23 mouse cellular contexts compared by ENCODE assay signal in the genomic region with DNA sequence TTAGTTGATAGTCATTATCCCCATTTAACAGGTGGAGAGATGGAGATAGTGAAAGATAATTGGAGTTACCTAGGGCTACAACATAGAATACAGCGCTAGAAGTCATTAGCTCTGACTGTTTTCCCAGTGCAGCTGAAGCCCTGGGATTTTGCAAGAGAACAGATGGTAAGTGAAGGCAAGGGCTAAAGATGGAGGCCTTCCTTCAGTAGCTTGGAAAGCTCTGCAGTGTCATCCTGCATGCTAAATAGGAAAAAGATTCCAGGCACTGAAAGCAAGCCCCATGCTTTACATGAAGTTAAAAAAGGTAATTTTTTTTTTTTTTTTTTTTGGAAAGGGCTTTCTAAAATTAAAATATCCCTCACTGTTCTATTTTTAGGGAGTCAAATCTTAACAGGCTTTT.
DNase-seq lines count a peak whose midpoint lies in the region; ATAC-seq lines count a peak whose summit lies in the region.
"Had no signal": no experiment of that assay in that cellular context is flagged by ENCODE, and none has a peak within 500 bp of the region (broad histone marks: within the 10 kb centered on the region; RNA-seq: fewer than 3 reads in every experiment).

No protein-coding gene starts in this region.

- H3K4me2 ChIP-seq in forebrain, embryonic 15.5 days (replicated peaks) = no peak overlapping the region
- H3K4me2 ChIP-seq in forebrain, embryonic 12.5 days = no peak overlapping the region
- H3K4me2 ChIP-seq: embryonic facial prominence, embryonic 15.5 days; heart, embryonic 15.5 days; hindbrain, embryonic 13.5 days had no signal

- H3K4me3 ChIP-seq in forebrain, embryonic 15.5 days = no peak overlapping the region
- H3K4me3 ChIP-seq in forebrain, embryonic 12.5 days (replicated peaks) = no peak overlapping the region
- H3K4me3 ChIP-seq: embryonic facial prominence, embryonic 15.5 days; heart, embryonic 10.5 days; heart, embryonic 15.5 days; hindbrain, embryonic 13.5 days had no signal

- H3K36me3 ChIP-seq in forebrain, embryonic 15.5 days = no peaks in the 10 kb centered on the region
- H3K36me3 ChIP-seq in forebrain, embryonic 12.5 days (replicated peaks) = no peaks in the 10 kb centered on the region
- H3K36me3 ChIP-seq: embryonic facial prominence, embryonic 15.5 days; heart, embryonic 10.5 days; heart, embryonic 15.5 days; hindbrain, embryonic 13.5 days had no signal

- no peak overlapping the region for H3K9ac ChIP-seq in forebrain, embryonic 15.5 days (replicated peaks)
- H3K9ac ChIP-seq in forebrain, embryonic 12.5 days = no peak overlapping the region
- H3K9ac ChIP-seq: embryonic facial prominence, embryonic 15.5 days; heart, embryonic 15.5 days; hindbrain, embryonic 13.5 days had no signal

- 74% methylated on average over 1 of the region's 1 CpGs for WGBS in forebrain, embryonic 15.5 days
- 92% methylated on average over 1 of the region's 1 CpGs for WGBS in forebrain, embryonic 12.5 days

- ATAC-seq in forebrain, embryonic 15.5 days (replicated peaks) = 0 out of 2 replicates have a peak, but pooled peaks have one; percentile 43
- no peak for ATAC-seq in forebrain, embryonic 12.5 days (ENCODE audit: low FRiP score)
- ATAC-seq in CD4-positive, CD25-positive, alpha-beta regulatory T cell, adult 4 months = no peak
- ATAC-seq: forebrain, embryonic 16.5 days; hindbrain, postnatal 0 days had no signal

- H3K27me3 ChIP-seq in forebrain, embryonic 15.5 days = no peaks in the 10 kb centered on the region
- H3K27me3 ChIP-seq in forebrain, embryonic 12.5 days = no peaks in the 10 kb centered on the region
- H3K27me3 ChIP-seq: CH12.LX; embryonic facial prominence, embryonic 15.5 days; heart, embryonic 15.5 days; hindbrain, embryonic 13.5 days had no signal

- peak; percentile 10 for DNase-seq in layer of hippocampus, adult 11-12 months (ENCODE audit: low spot score)
- DNase-seq in layer of hippocampus, postnatal 36 days = no peak
- peak; percentile 23 for DNase-seq in right cerebral cortex, adult 18-20 months
- no peak for DNase-seq in right cerebral cortex, postnatal 4 days
- DNase-seq: adrenal gland, adult 2 months; adrenal gland, postnatal 25 days; cerebellum, adult 11 months; cerebellum, adult 8-10 months; cerebellum, postnatal 14 days; embryo, embryonic 11 days; gastrocnemius, postnatal 36 days; heart, adult 18-20 months; heart, postnatal 14 days had no signal

- no peak overlapping the region for H3K27ac ChIP-seq in forebrain, embryonic 15.5 days (replicated peaks)
- H3K27ac ChIP-seq in forebrain, embryonic 12.5 days = no peak overlapping the region
- H3K27ac ChIP-seq: embryonic facial prominence, embryonic 15.5 days; heart, embryonic 10.5 days; heart, embryonic 15.5 days; hindbrain, embryonic 13.5 days; hindbrain, postnatal 0 days had no signal

- no peaks in the 10 kb centered on the region for H3K9me3 ChIP-seq in forebrain, embryonic 15.5 days
- H3K9me3 ChIP-seq in forebrain, embryonic 12.5 days = no peaks in the 10 kb centered on the region
- H3K9me3 ChIP-seq: embryonic facial prominence, embryonic 15.5 days; heart, embryonic 10.5 days; heart, embryonic 15.5 days; hindbrain, embryonic 13.5 days had no signal

- H3K4me1 ChIP-seq in forebrain, embryonic 15.5 days = no peaks in the 10 kb centered on the region
- H3K4me1 ChIP-seq in forebrain, embryonic 12.5 days = no peaks in the 10 kb centered on the region
- H3K4me1 ChIP-seq: embryonic facial prominence, embryonic 15.5 days; heart, embryonic 10.5 days; heart, embryonic 15.5 days; hindbrain, embryonic 13.5 days had no signal

Comparison
In these comparisons a context has a peak if more than half of its experiments do, and no peak if none do; other contexts are left out.
1. DNase-seq: peak in layer of hippocampus, adult 11-12 months (single experiment) and right cerebral cortex, adult 18-20 months (single experiment); none in layer of hippocampus, postnatal 36 days (0 of 2) and right cerebral cortex, postnatal 4 days (single experiment).